Mouse (Mus musculus) heart, adult 18-20 months (tissue): Measurements from ENCODE around the gene Prss27. TPM values are rescaled to one million over a fixed set of nuclear protein-coding genes. Genes with fewer than 3 reads are reported as not detected.
"Not testable (repeated sequence)": the region's sequence is repeated elsewhere in the genome, so short reads cannot be mapped to it uniquely, and the experiment has no call there.

Experiments used
- DNase-seq, 2 experiments: peaks; one replicate each; pipeline ENCODE4 v3.0.0; 2021 to 2022; ENCODE audit warnings: mixed read lengths in 1 of 2
- total RNA-seq, 2 experiments: library from RNA; stranded (reverse); gene quantifications; 2 replicates each; pipeline ENCODE4 v1.2.3; 2021

The Prss27 gene
- total RNA-seq, 2 experiments from 2014 or later = not detected

- no peak for DNase-seq
These were observed 2.9 kb upstream of the Prss27 start for GRCm38 (mm10) chr17:24035087-24035486.

DNA sequence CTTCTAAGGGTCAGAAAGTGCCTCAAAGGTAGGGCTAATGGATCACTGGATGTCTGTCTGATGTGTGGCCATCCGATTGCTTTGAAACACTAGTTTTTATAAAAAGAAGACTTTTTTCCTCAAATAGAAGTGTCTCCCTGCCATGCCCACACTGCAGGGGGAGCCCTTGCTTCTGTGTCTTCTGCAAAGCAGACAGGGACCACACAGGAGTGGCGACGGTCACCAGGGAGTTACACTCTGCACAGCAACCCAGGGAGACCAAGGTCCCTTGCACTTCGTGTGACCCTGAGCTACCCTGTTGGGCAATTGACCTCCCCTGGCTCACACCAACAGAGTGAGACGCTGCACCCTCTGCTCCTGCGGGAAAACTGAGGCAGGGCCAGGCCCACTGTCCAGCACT is 990 bp upstream of the Prss27 start:
- no peak for DNase-seq

DNA sequence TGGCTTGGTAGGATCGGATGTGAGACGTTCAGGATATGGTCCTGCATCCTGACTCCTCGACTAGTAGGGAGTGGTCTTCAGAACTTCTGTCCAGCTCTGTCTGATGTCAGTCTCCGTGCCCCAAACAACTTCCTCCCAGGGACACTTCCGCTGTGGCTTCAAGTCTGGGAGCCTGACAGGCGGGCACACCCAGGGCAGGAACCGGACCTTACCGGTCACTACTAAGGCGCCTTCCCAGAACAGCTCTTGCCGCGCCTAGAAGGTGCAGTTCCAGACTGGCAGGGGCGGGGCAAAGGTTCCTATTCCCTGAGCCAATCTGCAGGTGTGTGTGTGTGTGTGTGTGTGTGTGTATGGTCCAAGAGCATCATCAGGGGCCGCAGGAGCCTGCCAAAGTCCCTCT is 584 bp upstream of the Prss27 start:
- no peak for DNase-seq

DNA sequence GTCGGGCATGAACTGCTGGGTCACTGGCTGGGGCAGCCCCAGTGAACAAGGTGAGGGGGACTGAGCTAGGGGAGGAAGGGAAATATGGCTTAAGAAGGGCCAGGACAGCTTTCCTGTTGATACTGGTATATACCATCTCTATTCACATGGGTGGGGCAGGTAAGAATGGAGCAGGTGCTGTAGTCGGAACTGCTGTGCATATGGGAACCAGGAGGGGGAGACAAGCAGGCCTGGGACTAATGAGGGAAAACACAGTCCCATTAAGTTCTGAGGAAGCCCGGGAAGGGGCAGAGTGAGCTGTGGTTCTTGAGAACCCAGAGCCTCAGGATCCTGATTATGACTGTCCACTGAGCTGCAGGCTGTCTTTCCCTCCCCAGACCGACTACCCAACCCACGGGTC is 6.5 kb downstream of the Prss27 start:
- DNase-seq = no peak

GRCm38 (mm10) chr17:24045608-24046007 is 7.7 kb downstream of the Prss27 start:
- no peak for DNase-seq

DNA sequence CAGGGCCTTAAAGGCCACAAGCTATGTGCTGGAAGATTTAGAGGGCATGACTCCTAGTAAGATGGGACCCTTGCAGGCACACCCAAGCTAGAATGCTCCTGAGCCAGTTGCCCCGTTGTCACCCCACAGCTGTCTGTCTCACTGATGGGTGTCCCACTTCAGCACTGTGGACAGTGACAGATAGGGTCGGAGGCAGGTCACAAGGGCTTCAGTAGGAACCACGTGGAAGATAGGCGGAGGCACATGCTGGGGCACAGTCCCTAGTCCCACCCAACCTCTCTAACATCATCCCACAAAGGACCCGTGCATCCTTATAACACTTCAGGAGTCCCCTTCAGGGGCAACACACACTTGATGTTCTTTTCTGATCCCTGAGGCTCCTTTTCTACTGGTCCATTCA is 8.1 kb downstream of the Prss27 start:
- DNase-seq = no peak

- DNase-seq = peak in 1 of 2 experiments; percentile 18
These were observed 10.1 kb downstream of the Prss27 start for GRCm38 (mm10) chr17:24048053-24048452.

DNA sequence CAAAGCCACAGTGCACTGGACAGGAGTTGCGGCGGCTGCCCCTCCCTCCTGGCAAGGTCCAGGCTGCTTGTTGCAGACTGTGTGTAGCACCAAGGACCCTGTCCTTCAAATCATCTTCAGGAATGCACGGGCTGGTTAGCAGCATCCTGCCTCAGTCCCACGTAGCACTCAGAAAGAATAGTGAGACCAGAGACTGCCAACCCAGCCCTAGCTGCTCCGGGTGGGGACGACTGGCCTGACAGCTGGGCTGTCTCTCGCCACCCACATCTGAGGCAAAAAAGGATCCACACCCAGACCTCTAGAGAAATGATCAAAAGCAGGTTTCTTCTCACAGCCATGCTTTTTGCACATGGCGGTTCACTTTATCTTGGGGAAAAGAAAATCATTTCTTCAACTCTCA is 11.1 kb downstream of the Prss27 start:
- no peak for DNase-seq

- no peak for DNase-seq
These were observed 19.0 kb downstream of the Prss27 start for GRCm38 (mm10) chr17:24056636-24057625.

DNA sequence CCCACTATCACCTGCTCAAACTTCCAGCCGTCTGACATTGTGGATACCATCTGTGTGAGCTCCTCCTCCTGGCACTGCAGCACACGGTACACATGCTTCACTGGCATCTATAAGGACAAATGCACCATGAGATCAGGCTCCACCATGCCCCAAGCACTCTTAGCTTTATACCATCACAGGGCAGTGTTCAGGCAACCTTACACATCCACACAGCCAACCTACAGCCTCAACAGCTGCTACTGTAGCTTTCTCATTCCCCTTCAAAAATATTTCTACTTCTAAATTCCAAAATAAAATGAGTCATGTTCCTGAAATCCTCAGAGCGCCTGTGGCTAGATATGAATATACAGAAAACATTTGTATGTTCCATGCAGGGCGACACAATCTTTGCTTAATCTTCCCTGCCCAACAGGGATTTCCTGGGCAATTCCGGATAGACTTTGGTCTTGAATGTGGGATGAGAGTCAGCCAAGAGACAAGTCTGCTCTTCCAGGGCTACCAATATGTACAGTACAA is 19.8 kb downstream of the Prss27 start:
- DNase-seq = no peak

DNA sequence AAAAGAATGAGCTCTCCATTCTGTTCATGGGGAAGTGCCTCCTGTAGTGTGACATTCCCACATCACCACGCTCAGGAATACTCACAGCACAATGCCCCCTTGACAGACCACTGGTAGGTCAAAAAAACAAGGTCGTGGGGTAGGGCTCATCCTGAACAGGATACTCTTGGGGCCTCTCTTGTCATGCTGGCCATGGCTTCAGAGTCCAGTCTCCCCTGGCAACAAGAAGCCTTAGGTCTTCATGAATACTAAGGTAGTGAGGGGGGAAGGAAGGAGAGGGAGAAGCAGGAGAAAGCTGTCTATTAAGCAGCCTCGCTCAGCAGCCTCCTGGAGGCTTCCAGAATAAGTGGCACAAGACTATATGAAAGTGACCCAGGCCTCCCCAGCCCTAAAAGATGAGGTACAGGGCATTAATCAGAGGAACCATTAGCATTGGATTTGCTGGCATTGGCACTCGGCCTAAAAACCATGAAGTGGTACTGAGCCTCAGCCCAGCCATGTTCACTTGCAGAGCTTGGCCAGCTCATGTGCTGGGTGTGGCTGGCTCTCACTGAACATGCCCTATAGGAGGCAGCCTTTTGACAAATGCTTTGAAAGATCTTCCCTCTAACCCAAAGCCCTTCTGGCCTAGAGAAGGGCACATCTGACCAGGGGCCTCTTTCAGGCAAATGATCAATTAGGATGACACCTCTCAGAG is 24.7 kb downstream of the Prss27 start:
- DNase-seq = no peak

- no peak for DNase-seq
These were observed 30.3 kb downstream of the Prss27 start for GRCm38 (mm10) chr17:24068271-24068670.

- DNase-seq = no peak
These were observed 31.6 kb downstream of the Prss27 start for GRCm38 (mm10) chr17:24069531-24069930.

DNA sequence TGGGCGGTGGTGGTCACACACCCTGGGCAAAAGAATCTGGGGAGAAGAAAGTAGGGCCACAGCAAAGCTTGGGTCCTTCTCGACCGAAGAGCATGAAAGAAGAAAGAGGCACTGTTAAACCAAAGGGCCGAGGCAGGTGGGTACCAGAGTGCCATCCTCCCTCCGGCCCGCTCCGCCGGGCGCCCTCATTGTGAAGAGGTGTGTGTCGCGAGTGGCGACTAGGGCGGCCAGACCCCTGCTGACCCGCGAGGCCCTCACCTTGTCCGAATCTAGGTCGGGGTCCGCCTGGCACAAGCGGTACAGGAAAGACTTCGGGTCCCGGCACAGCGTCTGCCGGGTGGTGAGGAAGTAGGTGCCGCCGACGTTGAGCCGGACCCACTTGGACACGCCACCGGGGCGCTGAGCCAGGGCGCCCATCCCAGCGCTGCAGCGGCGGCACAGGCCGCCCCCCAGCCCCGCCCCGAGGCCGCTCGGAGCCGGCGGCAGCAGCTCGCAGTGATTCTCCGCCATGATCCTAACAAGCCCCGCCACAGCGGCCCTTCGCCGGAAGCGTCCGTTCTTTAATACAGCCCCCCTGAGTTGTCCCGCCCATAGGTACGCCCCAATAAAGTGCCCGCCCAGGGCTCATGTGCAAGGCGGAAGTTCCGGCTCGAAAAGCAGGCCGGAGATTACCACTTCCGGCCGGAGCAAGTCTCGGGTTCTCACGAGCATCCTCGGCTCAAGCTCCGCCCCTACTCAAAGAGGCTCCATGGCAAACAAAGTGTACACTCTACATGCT is 35.2 kb downstream of the Prss27 start, which contains the start of gene Kctd5:
Gene Kctd5 (minus strand): TSS at position 567 of the 778 bp plus-strand sequence.
- peak; percentile 95 to 96 for DNase-seq

DNA sequence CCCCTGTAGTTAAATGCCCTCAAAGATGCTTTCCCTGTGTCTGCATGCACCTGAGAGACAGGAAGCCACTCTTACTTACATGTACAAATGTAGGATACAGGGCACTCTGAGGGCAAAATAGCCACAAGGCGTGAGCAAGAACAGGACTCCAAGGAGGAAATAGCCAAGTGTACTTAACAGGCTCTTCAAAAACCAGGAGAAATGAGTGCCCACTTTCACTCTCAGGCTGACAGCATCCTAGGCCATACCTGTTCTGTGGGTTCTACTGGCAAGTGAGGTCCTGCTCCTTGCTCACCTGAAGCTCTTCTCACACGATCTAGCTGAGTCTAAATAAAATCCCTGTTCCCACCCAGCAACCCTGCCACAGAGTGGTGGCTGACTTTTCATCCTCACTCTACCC is 39.2 kb downstream of the Prss27 start:
- no peak for DNase-seq

- DNase-seq = no peak
These were observed 46.6 kb downstream of the Prss27 start for GRCm38 (mm10) chr17:24084593-24084992.

DNA sequence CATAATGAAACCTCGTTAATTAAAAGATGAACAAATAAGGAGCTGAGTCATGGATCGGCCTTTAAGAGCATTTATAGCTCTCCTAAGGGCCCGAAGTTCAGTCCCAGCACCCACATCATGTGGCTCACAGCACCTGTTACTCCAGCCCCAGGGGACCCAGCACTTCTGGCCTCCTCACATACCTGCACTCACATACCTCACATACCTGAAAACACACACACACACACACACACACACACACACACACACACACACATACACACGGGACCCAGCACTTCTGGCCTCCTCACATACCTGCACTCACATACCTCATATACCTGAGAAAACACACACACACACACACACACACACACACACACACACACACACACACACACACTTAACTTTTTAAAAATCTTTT is 48.5 kb downstream of the Prss27 start:
- not testable (repeated sequence) for DNase-seq

DNA sequence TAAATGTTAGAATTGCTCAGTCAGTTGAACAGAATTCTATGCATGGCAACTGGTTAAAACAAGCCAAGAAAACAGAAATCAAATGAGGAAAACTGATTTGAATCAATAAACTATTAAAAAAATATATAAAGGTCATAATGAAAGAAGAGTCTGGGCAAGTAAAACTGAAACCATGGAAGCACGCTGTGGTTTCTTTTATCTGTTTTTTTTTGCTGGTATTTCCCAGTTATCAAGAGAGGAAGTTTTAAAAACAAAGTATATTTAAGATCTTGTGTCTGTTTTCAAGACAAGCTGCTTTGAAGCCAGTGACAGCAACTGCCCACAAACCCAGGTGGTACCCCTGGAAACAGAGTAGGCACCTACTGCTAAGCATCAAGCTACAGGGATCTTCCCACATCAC is 52.6 kb downstream of the Prss27 start:
- no peak for DNase-seq
